Mouse (Mus musculus): ENCODE measurements around the gene Acsm1.
"Not testable (repeated sequence)": the region's sequence is repeated elsewhere in the genome, so short reads cannot be mapped to it uniquely, and the experiment has no call there.

Gene Acsm1

DNA sequence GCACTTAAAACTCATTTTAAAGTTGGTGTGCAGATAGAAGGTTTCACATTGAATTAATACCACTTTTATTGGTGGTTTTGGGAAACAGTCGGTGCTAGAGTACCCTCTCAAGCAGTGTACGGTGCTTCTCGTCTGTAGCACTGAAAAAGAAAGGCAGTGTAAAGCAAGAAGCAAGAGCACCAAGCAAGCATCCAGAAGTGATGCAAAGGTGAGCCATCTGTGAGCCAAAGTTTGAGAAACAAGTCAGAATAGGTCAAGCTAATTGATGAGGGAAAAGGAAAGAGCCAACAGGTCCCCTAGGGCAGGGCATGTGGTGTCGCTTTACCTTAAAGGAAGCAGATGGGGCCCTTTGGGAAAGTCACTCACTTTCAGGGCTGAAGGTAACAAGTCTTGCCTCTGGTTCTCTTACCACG is at the start of gene Acsm1:
Gene Acsm1, plus strand, starts transcription at position 363 of the 413 bp plus-strand sequence.
- DNase-seq (ENCODE audit: low read depth, low spot score), result no peak

DNA sequence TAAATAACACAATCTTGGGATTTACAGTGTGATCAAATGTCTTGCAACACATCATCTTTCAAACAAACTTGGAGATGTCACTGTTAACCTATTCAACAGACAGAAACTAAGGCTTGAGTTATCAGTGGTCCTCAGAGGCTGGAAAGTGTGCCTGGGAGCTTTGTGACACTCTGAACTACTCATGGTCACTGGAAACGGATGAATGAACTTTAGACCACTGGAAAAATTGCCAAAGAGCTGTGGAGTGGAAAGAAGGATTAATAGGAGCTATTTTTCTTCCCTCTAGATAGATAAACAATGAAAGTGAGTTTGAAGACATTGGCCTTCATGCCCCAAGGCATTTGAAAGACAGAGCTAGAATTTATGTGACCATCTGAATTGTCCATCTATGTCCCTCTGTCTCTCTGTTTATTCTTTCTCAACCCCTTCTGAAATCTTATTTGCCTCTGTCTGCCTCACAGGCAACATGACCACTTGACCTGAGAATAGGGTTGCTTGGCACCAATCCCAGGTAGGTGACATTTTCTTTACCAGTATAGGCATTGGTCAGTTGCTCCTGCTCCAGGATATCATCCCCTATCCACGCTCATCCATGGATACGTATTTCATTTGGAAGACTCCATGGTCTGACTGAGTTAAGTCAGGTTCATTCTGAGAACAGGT is 46.9 kb upstream of the Acsm1 start:
- no peak for DNase-seq (ENCODE audit: low read depth, low spot score)

DNA sequence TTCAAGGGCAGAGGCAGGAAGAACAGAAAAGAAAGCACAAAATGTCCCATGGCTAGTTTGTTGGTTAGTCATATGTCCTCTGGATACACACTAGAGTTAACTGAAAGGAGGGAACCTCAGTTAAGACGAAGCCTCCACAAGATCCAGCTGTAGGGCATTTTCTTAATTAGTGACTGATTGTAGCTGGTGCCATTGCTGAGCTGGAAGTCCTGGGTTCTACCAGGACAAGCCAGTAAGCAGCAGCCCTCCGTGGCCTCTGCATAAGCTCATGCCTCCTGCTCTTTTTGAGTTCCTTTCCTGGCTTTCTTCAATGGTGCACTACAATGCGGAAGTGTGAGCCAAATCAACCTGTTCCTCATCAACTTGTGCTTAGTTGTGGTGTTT is 46.4 kb upstream of the Acsm1 start:
- DNase-seq (ENCODE audit: low read depth, low spot score), result no peak

GRCm38 (mm10) chr7:119561441-119561840 is 45.4 kb upstream of the Acsm1 start:
- DNase-seq (ENCODE audit: low read depth, low spot score), result no peak

- DNase-seq (ENCODE audit: low read depth, low spot score), result not testable (repeated sequence)
Observed at GRCm38 (mm10) chr7:119562476-119562875, 44.4 kb upstream of the Acsm1 start.

DNA sequence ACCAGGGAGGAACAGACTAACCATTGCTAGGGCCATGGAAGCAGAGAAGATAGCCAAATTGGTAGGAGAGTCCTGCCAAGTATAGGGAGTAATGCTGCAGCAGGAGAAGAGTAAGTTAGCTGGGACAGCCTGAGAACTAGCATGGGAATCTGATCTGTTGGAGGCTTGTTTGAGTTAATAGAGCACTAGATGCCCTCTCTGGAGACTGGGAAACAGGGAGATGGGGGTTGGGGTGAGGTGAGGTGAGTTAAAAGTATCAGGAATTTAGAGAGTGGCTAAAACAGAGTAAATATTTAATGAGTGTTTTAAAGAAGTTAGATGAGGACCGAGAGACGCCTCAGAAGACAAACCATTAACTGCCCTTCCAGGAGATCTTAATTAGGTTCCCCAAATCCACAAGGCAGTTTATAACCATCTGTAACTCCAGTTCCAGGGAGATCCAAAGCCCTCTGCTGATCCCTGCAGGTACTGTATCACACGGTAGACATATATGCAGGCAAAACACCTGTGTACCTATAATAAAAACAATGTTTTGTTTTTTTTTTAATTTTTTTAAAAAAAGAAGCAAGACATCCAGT is 12.2 kb upstream of the Acsm1 start:
- no peak for DNase-seq (ENCODE audit: low read depth, low spot score)

DNA sequence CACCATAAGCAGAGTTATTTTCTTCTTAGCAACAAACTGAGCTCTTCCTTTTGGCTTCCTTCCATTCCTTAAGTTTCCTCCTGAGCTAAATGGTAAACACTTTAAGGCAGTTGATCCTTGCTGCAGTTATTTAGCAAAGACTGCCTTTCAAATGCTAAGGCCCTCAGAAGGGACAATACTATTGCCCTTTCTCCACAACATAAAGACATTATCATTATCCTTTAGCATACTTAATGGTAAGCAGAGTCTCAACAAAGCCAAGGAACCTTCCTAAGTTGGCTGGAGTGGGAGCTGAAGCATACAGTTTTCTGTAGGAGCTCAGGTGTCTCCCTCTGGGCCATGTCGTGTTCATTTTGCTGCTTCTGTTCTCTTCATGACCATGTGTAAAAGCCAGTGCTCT is 11.5 kb upstream of the Acsm1 start:
- DNase-seq (ENCODE audit: low read depth, low spot score), result peak; percentile 75

GRCm38 (mm10) chr7:119596536-119596935 is 10.3 kb upstream of the Acsm1 start:
- no peak for DNase-seq (ENCODE audit: low read depth, low spot score)

- DNase-seq (ENCODE audit: low read depth, low spot score), result no peak
Observed at GRCm38 (mm10) chr7:119601195-119601953, 5.5 kb upstream of the Acsm1 start.

DNA sequence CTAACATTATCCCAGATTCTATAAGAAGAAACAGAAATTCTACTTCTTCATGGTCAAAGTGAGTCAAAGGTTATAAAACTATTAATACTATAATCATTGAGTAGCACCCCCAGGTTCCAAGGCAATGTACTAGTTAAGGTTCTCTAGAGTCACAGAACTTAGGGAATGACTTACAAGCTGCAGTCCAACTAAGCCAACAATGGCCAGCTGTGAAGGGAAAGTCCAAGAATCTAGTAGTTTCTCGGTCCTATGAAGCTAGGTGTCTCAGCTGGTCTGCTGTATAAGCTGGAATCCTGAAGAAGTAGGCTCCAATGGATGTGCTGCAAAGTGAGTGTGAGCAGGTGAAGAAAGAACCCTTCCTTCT is 4.9 kb upstream of the Acsm1 start:
- no peak for DNase-seq (ENCODE audit: low read depth, low spot score)

DNA sequence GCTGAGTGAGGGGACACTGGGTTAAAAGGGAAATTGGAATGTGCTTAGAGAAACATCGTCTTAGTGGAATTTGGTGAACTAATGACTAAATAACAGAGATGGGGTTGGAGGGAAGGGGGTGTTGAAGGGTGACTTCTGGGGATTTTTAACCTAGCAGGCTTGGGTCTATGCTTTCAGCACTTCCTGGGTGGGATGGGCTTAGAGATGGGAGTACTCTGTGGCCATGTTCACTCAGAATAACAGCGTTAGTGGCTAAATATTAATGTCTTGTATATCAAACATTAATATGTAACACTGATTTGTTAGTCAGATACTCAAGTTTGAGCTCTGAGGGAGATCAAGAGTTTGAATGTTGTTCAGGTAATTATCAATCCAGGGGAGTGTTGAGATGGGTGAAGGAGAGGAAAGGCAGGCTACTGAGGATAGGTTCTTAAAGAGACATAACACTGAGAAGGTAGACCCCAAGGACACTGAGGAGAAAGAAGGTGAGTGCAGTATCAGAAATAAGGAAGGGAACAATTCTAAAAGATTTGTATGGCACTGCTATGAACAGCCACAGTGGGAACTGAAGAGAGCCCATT is 1.8 kb upstream of the Acsm1 start:
- no peak for DNase-seq (ENCODE audit: low read depth, low spot score)

DNA sequence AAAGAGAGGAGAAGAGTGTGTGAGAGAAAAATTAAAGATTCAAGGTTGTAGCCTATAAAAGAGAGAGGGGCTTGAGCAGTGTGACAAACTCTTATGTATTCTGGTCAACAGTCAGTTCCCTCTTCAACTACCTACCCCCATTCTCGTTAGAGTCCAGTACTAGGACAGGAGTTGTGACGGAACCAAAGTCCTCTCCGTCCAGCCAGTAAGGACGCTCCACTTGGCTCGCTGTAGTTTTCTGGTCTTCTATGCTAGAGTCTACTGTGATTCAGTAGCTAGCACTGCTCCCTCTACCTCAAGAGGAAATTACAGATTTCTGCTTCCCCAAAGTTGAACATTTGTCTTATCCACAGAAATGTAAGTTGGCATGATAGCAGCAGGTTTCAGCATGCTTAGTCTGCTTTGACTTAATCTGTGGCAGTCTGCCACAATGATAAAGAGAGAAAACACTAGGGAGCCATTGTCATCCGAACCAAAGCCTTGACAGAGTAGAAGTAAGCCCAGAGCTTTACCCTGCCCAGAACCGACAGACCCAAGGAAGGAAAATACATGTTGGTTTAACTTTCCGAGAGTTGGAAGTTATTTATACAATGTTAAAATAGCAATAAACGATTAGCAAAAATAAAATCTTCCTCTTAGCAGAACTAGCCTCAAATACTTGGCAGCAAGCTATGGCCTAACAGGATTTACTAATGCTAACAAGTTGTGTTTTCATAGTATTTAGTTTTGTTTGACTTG is 731 bp upstream of the Acsm1 start:
- no peak for DNase-seq (ENCODE audit: low read depth, low spot score)

- DNase-seq (ENCODE audit: low read depth, low spot score), result no peak
Observed at GRCm38 (mm10) chr7:119607796-119608515, 1.1 kb downstream of the Acsm1 start.

DNA sequence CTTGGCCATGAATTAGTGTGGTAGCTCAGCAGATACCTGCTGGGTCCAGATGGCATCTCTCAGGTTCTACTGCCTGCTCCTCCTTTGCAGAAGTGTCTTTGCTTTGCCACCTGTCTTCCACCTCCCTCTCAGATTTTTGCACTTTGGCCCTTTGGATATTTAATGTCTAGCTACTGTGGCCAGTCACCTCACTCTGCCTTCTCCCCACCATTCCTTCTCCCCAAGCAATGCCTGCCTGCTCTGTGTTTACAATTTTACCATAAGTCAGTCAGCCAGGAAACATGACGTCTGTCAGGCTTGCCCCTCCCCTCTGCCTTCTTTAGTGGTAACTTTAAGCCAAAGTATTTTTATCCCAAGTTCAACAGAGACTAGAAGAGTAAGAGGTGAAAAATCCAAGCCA is 9.7 kb downstream of the Acsm1 start:
- DNase-seq (ENCODE audit: low read depth, low spot score), result no peak

GRCm38 (mm10) chr7:119617593-119617992 is 10.8 kb downstream of the Acsm1 start:
- DNase-seq (ENCODE audit: low read depth, low spot score), result no peak

DNA sequence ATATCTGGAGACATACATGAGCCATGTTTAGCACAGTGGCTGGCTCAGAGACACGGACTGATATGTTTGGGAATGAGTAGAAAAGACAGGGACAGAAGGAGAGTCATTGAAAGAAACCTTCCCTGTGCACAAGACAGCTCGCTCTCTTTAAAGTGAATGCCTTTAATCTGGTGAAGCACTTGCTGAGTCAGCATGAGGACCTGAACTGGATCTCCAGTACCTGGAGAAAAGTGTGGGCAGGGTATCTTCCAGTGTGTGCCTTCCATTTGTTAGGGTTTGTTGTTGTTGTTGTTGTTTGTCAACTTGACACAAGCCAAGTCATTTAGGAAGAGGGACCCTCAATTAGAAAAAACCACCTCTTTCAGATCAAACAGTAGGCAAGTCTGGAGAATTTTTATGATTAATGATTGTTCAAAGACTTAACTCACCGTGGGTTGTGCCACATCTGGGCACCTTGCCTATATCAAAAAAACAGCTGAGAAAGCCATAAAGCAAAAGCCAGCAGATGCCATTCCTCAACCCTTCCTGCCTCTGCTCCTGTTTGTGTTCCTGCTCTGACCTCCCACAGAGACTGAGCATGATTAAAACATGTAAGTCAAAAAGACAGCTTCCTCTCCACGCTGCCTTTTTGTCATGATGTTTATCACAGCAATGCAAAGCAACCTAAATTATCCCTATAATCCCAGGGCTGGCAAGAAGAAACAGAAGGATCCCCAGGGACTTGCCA is 11.5 kb downstream of the Acsm1 start:
- no peak for DNase-seq (ENCODE audit: low read depth, low spot score)

- DNase-seq (ENCODE audit: low read depth, low spot score), result no peak
Observed at GRCm38 (mm10) chr7:119620157-119620556, 13.3 kb downstream of the Acsm1 start.

DNA sequence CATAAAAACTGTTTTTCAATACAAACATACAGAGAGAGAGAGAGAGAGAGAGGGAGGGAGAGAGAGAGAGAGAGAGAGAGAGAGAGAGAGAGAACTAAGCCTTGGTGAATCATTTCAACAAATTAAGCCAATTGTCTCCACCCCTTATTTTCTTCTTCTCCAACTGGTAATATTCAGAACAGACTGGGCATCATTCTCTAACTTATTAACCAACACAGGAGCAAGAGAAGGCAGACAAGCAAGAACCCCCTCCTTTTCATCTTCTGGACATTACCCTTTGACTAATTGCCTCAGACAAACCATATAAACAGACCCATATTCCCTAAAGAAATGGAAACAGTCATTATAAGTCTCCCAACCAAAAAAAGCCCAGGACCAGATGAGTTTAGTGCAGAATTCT is 31.9 kb downstream of the Acsm1 start:
- DNase-seq (ENCODE audit: low read depth, low spot score), result no peak

DNA sequence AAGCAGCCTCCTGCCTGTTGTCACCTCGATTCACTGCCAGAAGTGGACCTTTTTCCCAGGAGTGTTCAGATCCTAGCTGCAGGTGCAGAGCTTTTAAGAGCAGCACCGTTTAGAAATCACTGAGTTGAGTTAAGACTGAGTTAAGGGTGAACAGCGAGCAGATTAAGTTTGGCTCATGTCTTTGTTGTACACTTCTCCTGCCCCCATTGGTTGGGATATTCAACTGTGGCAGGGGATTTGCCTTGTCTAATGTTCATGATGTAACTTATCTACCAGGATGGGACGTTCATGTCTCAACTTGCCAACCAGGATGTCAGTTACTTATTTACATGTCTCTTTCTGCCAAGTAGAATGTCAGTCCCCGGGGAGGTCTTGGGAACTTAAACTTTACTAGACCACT is 35.5 kb downstream of the Acsm1 start:
- no peak for DNase-seq (ENCODE audit: low read depth, low spot score)

DNA sequence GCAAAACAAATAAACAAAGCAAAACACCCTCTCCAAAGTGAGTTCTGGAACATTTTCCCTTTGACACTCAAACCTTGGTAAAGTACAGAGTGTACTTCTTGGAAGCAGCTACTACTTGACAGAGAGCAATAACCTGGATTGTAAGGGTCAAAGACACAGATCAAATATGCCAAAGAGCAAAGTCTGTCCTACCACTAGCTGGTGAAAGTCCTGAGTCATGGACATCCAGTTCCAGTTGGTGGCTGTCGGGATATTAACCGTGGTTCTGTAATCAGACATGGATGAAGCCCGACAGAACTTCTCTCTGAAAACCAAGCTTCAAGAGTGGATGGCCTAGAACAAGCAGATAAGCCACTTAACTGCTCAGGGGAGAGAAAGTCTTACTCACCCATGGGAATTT is 61.1 kb downstream of the Acsm1 start:
- no peak for DNase-seq (ENCODE audit: low read depth, low spot score)

DNA sequence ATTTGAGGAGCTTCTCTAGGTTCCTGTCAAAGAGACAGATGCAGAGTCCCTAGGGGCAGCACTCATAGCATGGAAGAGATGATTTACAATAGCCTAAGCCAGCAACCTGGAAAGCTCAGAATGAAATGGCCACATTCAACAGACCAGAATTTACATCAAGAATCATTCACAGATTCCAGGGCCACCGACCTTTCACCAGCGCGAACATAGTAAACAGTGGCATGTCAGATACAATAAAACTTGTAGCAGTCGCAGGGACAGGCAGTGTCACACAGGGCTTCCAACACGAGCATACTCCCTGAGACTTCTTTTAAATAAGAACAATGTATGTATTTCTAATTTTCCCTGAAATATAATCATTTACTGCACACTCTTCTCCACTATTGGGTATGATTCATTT is 63.6 kb downstream of the Acsm1 start:
- no peak for DNase-seq (ENCODE audit: low read depth, low spot score)
